Mouse (Mus musculus): Measurements from ENCODE around the gene Grip2. TPM values are rescaled to one million over a fixed set of nuclear protein-coding genes. Genes with fewer than 3 reads are reported as not detected.

Grip2 gene
- total and polyA plus RNA-seq, 3 experiments: 0.05 TPM; not detected in 2

DNA sequence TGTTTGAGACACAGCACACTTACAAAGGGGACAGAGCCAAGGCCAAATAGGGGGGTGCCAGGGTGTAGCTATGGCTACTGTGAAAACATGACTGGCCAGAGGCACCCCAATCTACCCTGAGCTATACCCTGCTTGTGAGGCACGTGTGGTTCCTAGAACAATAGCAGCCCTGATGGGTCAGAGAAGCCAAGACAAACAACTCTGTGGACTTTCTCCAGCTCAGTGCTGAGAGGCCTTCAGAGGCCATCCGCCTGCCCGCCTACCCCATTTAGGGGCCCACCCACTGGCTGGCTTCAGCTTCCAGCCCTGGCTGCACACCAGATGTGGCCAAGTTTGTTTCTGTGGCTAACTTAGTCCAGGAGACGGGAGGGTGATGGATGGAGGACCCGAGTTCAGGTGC is 90.6 kb downstream of the Grip2 start:
- Histone ChIP-seq H3K4me3 (ENCODE audit: low read depth, low read length) (no peak overlapping the region), H3K9me3 (replicated peaks) (no peaks in the 10 kb centered on the region), H3K27me3 (ENCODE audit: insufficient read depth, low read length) (peaks cover 5% of the 10 kb centered on the region; the same call in 1 of the 2 replicates), H3K36me3 (replicated peaks) (no peaks in the 10 kb centered on the region), H3K4me1 (ENCODE audit: insufficient read depth, low read depth, low read length) (no peaks in the 10 kb centered on the region)
- TF ChIP-seq TAL1 (conservative IDR thresholded peaks at IDR 0.05; ENCODE audit: low read depth, low read length): no peak
- no peak for TF ChIP-seq POLR2AphosphoS5 (IDR thresholded peaks at IDR 0.05; ENCODE audit: insufficient replicate concordance, low read depth, low read length)
- no peak for TF ChIP-seq GATA2 (IDR thresholded peaks at IDR 0.05; ENCODE audit: borderline replicate concordance, low read depth, low read length)
- no peak for TF ChIP-seq GATA1 (IDR thresholded peaks at IDR 0.05; ENCODE audit: borderline replicate concordance, low read length)
- TF ChIP-seq CTCF (IDR thresholded peaks at IDR 0.05; ENCODE audit: low read depth, low read length): no peak
- ATAC-seq (ENCODE audit: extremely low read depth, insufficient number of reproducible peaks, low FRiP score, poor library complexity, severe bottlenecking): no peak
- no peak for DNase-seq (ENCODE audit: low spot score)

DNA sequence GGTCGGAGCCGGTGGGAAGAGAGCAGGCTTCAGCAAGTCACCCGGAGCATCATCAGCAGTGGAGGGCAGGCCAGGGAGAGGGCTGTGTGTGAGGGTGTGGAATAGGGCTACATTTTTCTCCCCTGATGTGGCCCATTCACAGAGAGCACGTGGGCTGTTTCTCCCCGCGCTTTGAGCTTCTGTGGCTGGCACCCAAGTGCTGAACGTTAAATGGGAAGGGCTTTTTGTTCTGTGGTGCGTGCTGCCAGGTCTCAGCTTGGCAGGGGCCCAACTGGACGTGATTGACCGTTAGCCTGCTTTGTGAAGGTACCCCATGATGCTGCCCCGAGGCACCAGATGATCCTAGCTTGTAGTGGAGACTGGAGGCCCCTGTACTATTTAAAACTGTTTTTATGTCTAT is 94.9 kb downstream of the Grip2 start:
- Histone ChIP-seq H3K36me3 (replicated peaks) (no peaks in the 10 kb centered on the region), H3K4me3 (ENCODE audit: low read depth, low read length) (no peak overlapping the region), H3K4me1 (ENCODE audit: insufficient read depth, low read depth, low read length) (no peaks in the 10 kb centered on the region), H3K27me3 (ENCODE audit: insufficient read depth, low read length) (peaks cover 3% of the 10 kb centered on the region; the same call in 1 of the 2 replicates), H3K9me3 (replicated peaks) (no peaks in the 10 kb centered on the region)
- no peak for TF ChIP-seq CTCF (IDR thresholded peaks at IDR 0.05; ENCODE audit: low read depth, low read length)
- TF ChIP-seq POLR2AphosphoS5 (IDR thresholded peaks at IDR 0.05; ENCODE audit: insufficient replicate concordance, low read depth, low read length): no peak
- no peak for TF ChIP-seq GATA1 (IDR thresholded peaks at IDR 0.05; ENCODE audit: borderline replicate concordance, low read length)
- TF ChIP-seq TAL1 (conservative IDR thresholded peaks at IDR 0.05; ENCODE audit: low read depth, low read length): no peak
- ATAC-seq (ENCODE audit: extremely low read depth, insufficient number of reproducible peaks, low FRiP score, poor library complexity, severe bottlenecking) (no peak), DNase-seq (ENCODE audit: low spot score) (no peak)

DNA sequence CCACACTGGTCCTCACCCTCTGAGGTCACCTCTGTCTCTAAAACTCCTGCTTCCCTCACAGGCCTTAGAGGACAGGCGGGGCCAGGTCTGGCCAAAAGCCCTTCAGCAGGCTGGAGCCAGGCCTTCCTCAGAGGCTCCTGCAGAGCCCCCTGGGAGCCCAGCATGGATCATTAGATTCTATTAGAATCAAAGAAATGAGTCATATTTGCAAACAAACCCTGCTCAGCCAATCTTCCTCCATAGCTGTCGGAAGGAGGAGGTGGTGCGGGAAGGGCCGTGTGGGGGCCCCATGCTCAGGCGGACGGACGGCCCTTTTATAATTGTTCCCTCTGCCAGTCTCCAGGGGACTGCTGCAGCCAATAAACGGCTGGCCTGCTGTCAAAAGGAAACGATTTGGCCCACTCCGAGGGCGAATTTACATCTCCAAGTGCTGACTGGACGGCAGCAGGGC is 97.3 kb downstream of the Grip2 start:
- Histone ChIP-seq H3K27me3 (ENCODE audit: insufficient read depth, low read length) (0 out of 2 replicates have a peak, but pooled peaks cover 3% of the 10 kb centered on the region), H3K4me1 (ENCODE audit: insufficient read depth, low read depth, low read length) (no peaks in the 10 kb centered on the region), H3K4me3 (ENCODE audit: low read depth, low read length) (no peak overlapping the region), H3K36me3 (replicated peaks) (no peaks in the 10 kb centered on the region), H3K9me3 (replicated peaks) (no peaks in the 10 kb centered on the region)
- TF ChIP-seq POLR2AphosphoS5 (IDR thresholded peaks at IDR 0.05; ENCODE audit: insufficient replicate concordance, low read depth, low read length) (no peak), CTCF (IDR thresholded peaks at IDR 0.05; ENCODE audit: low read depth, low read length) (no peak), TAL1 (conservative IDR thresholded peaks at IDR 0.05; ENCODE audit: low read depth, low read length) (no peak), GATA1 (IDR thresholded peaks at IDR 0.05; ENCODE audit: borderline replicate concordance, low read length) (no peak), GATA2 (IDR thresholded peaks at IDR 0.05; ENCODE audit: borderline replicate concordance, low read depth, low read length) (no peak)
- ATAC-seq (ENCODE audit: extremely low read depth, insufficient number of reproducible peaks, low FRiP score, poor library complexity, severe bottlenecking): no peak
- no peak for DNase-seq (ENCODE audit: low spot score)

DNA sequence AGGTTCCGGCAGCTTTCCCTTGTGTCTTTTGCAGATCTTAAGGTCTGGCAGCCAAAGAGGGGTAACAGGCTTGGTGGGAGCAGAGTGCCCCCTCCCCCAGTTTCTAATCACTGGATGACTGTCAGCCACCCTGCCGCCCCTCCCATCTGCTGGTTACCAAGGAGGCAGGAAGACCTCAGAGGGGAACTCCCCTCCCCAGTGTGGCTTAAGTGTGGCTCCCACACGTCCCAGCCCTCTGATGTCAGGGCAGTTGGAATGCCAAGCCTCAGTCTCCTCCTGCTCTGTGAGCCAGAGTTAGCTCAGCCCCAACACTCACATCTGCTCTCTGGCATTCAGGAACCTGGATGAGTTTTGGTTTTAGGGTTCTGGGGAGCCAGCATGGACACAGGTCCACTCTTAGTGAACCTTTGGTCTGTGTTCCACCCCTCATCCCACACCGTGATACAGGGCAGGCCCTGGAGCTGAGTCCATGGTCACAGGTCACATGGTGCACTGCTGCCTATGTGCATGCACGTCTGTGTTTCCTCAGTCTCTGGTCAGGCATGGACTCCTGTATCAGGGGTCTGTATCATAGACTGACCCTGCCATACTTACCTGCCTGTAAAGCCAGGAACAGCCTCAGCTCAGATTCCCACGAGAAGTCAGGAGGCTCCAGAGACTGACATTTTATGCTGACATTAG is 98.0 kb downstream of the Grip2 start:
- 0 out of 2 replicates have a peak, but pooled peaks cover 3% of the 10 kb centered on the region for H3K27me3 ChIP-seq (ENCODE audit: insufficient read depth, low read length)
- H3K36me3 ChIP-seq (replicated peaks): no peaks in the 10 kb centered on the region
- H3K9me3 ChIP-seq (replicated peaks): no peaks in the 10 kb centered on the region
- no peak for TF ChIP-seq GATA2 (IDR thresholded peaks at IDR 0.05; ENCODE audit: borderline replicate concordance, low read depth, low read length)
- TF ChIP-seq GATA1 (IDR thresholded peaks at IDR 0.05; ENCODE audit: borderline replicate concordance, low read length): no peak
- no peak for TF ChIP-seq TAL1 (conservative IDR thresholded peaks at IDR 0.05; ENCODE audit: low read depth, low read length)
- H3K4me1 ChIP-seq (ENCODE audit: insufficient read depth, low read depth, low read length): no peaks in the 10 kb centered on the region
- no peak overlapping the region for H3K4me3 ChIP-seq (ENCODE audit: low read depth, low read length)
- ATAC-seq (ENCODE audit: extremely low read depth, insufficient number of reproducible peaks, low FRiP score, poor library complexity, severe bottlenecking) (no peak), DNase-seq (ENCODE audit: low spot score) (no peak)

DNA sequence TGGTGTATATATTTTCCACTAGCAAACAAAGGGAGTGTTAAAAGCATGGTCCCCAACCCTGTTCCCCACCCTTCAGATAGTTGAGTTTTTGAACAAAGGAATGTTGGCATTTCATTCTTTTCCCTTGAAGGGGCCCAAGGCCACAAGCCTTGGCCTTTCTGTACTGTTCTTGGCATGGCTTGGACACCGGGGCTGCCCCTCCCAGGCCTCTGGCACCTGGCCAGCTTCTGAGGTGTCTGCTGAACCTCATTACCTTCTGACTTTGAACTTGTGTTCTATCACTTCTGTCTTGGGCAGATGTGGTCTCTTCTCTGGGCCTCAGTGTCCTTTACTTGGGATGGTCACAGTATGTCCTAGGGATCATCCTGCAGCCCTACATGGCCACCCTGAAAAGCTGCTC is 99.7 kb downstream of the Grip2 start:
- Histone ChIP-seq H3K4me1 (ENCODE audit: insufficient read depth, low read depth, low read length) (no peaks in the 10 kb centered on the region), H3K27me3 (ENCODE audit: insufficient read depth, low read length) (0 out of 2 replicates have a peak, but pooled peaks cover 3% of the 10 kb centered on the region), H3K4me3 (ENCODE audit: low read depth, low read length) (no peak overlapping the region), H3K36me3 (replicated peaks) (no peaks in the 10 kb centered on the region), H3K9me3 (replicated peaks) (no peaks in the 10 kb centered on the region)
- TF ChIP-seq POLR2AphosphoS5 (IDR thresholded peaks at IDR 0.05; ENCODE audit: insufficient replicate concordance, low read depth, low read length) (no peak), CTCF (IDR thresholded peaks at IDR 0.05; ENCODE audit: low read depth, low read length) (no peak), GATA2 (IDR thresholded peaks at IDR 0.05; ENCODE audit: borderline replicate concordance, low read depth, low read length) (no peak), GATA1 (IDR thresholded peaks at IDR 0.05; ENCODE audit: borderline replicate concordance, low read length) (no peak), TAL1 (conservative IDR thresholded peaks at IDR 0.05; ENCODE audit: low read depth, low read length) (no peak)
- DNase-seq (ENCODE audit: low spot score) (no peak), ATAC-seq (ENCODE audit: extremely low read depth, insufficient number of reproducible peaks, low FRiP score, poor library complexity, severe bottlenecking) (no peak)

DNA sequence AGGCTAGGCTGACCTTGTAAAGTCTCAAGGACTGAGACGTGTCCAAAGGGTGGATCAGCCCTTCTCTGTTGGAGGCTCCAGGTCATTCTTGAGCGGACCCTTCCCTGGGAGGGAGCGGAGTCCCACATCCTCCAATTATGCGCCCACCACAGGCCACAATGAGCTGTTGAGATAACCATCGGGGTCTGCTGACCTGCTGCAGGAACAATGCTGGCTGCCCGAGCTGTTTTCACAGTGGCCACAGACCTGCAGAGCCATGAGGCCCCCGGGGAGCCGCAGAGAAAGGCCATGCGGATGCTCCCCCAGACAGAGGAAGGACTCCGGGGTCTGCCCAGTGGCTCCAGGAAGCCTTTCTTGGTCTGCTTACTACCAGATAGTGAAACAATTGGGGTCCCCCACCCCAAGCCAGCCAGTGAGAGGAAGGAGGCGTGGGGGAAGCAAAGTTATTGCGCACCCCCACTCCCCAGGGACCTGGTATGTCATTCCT is 105.8 kb downstream of the Grip2 start:
- Histone ChIP-seq H3K36me3 (replicated peaks) (no peaks in the 10 kb centered on the region), H3K9me3 (replicated peaks) (no peaks in the 10 kb centered on the region), H3K4me1 (ENCODE audit: insufficient read depth, low read depth, low read length) (no peaks in the 10 kb centered on the region), H3K4me3 (ENCODE audit: low read depth, low read length) (no peak overlapping the region), H3K27me3 (ENCODE audit: insufficient read depth, low read length) (no peaks in the 10 kb centered on the region)
- DNase-seq (ENCODE audit: low spot score): no peak
- no peak for ATAC-seq (ENCODE audit: extremely low read depth, insufficient number of reproducible peaks, low FRiP score, poor library complexity, severe bottlenecking)
- TF ChIP-seq TAL1 (conservative IDR thresholded peaks at IDR 0.05; ENCODE audit: low read depth, low read length): no peak
- no peak for TF ChIP-seq GATA2 (IDR thresholded peaks at IDR 0.05; ENCODE audit: borderline replicate concordance, low read depth, low read length)
- TF ChIP-seq GATA1 (IDR thresholded peaks at IDR 0.05; ENCODE audit: borderline replicate concordance, low read length): no peak
- no peak for TF ChIP-seq CTCF (IDR thresholded peaks at IDR 0.05; ENCODE audit: low read depth, low read length)
- no peak for TF ChIP-seq POLR2AphosphoS5 (IDR thresholded peaks at IDR 0.05; ENCODE audit: insufficient replicate concordance, low read depth, low read length)
